Mouse (Mus musculus): ENCODE measurements around the gene Pcnx. TPM values are rescaled to one million over a fixed set of nuclear protein-coding genes. Genes with fewer than 3 reads are reported as not detected.
"Not testable (repeated sequence)": the region's sequence is repeated elsewhere in the genome, so short reads cannot be mapped to it uniquely, and the experiment has no call there.

Pcnx gene
- total RNA-seq, 4 experiments from 2014 or later = 97.3 to 114 (median 106) TPM

DNA sequence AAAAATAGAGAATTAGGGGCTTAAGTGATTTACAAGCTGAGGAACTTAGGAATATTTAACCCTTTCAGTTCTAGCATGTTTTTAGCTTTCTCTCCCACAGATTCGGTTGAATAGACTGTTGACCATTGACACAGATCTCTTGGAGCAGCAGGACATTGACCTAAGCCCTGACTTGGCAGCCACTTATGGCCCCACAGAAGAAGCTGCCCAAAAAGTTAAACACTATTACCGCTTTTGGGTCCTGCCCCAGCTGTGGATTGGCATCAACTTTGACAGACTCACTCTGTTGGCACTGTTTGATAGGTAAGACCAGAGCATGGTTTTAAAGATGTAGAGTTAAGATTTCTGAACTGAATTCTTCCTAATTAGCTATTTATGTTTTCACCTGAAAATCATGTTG, 90.2 kb downstream of the Pcnx start:
- DNase-seq (ENCODE audit: low spot score in 2 of 2) = no peak

DNA sequence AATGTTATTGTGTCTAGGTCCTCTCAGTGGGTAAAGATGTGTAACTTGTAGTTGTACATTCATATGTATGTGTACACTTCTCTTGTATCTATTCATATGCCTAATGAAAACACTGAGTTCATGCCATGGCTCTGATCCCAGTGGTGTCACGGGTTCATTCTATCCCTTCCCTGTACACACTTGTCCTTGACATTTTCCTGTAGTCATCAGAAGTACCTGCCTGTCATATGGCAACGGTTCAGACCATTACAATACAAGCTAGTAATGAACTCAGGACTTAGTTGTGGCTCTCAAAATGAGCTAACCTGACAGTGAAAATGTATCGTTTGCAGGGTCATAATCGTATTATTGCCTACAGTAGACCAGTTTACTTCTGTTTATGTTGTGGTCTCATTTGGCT, 98.5 kb downstream of the Pcnx start:
- no peak for DNase-seq (ENCODE audit: low spot score in 2 of 2)

DNA sequence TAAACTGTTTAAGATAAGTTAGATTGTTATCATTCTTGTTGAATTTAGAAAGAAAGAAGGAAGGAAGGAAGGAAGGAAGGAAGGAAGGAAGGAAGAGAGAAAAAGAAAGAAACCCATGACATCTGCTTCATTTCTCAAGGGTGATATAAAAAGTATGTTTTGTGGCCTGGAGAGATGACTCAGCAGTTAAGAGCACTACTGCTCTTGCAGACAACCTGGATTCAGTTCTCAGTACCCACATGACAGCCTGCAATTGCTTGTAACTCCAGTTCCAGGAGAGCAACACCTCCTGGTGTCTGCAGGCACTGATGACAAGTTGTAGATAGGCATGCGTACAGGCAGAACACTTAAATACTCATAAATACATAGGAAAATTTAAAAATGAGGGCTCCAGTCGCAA, 105.6 kb downstream of the Pcnx start:
- no peak for DNase-seq (ENCODE audit: low spot score in 2 of 2)

DNA sequence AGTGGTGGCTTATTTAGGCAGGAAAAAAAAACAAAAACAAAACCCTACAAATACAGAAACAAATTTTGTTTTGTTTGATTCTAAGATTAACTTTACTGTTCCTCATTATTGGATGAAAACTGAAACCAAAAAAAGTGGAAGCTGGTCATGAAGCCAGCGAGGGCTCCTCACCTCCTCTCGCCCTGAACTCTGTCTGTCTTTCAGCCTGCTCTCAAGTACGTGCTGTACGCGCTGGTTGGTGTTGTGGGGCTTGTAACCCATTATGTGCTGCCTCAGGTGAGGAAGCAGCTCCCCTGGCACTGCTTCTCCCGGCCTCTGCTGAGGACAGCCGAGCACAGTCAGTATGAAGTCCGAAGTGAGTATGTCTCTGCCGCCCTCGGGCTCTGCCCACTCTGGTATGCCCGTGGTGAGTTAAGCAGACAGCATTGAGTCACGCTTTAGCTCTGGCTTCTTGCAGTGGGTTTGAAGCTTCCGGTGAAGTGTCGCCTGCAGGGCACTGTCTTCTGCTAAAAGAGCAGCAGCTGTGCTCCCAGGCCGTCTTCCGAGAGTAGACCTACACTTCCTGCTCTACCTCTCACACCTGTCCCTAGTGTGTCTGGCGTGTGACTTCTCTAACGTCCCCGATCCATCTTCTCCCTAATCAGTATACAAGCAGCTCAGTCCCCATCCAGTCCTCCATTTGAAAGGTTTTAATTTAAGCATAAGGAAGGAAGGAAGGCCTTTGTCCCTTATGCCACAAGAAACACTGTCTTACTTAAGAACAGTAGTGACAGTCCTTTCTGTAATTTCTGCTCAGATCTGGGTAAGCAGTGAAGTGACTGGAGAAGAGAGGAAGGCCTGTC, 111.4 kb downstream of the Pcnx start:
- no peak for DNase-seq (ENCODE audit: low spot score in 2 of 2)

DNA sequence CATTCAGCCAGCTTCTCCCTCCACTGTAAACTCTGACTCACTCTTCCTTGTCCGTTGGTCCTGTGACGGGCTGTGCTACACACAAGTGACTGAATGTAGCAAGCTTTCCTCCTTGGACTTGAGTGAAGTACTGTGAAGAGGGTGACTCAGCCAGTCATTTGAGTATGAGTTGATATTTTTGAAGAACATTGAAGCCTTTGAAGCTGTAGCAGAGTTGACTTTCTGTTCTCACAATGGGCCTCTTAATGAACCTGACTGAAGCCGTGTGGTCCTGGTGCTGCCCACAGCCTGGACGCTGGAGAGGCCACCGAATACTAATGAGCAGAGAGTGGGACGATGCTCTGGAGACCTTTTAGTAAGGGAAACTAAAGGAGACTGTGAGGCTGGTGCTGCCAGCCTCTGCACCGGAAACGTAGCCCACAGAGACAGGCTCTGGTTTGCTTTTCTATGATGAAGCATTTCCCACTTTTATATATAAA, 112.1 kb downstream of the Pcnx start:
- DNase-seq (ENCODE audit: low spot score in 2 of 2) = no peak

DNA sequence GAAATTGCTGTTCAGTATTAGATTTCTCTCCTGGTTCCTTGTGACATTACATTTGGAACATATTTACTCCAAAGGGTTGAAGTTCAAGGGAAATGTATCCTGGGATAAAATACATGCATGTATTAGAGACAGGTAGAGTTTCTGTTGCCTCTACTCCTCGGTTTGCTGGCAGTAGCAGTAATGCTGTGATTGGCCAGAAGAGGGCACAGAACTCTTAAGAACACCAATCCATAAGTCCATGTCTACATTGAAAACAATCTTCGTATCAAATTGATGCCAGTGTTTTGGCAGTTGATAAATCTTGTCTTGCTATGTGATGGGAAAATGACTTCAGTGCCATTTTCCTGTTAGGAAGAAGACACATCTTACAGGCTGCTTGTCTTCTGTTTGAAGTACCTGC, 115.0 kb downstream of the Pcnx start:
- DNase-seq (ENCODE audit: low spot score in 2 of 2) = peak in 1 of 2 experiments; percentile 36

DNA sequence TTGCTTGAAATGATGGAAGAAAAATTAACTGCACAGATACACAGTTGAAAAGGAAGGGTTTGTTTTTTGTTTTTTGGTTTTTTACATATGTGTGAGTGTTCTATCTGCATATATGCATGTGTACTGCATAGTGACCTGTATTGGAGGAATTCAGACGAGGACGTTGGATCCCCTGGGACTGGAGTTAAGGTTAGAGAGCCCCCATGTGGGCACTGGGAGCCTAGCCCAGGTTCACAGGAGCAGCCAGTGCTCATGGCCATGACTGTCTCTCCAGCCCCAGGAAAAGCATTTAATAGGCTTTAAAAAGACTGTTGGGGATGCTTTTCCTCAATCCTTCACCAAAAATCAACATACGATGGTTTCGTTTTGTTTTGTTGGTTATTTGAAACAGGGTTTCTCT, 117.5 kb downstream of the Pcnx start:
- no peak for DNase-seq (ENCODE audit: low spot score in 2 of 2)

DNA sequence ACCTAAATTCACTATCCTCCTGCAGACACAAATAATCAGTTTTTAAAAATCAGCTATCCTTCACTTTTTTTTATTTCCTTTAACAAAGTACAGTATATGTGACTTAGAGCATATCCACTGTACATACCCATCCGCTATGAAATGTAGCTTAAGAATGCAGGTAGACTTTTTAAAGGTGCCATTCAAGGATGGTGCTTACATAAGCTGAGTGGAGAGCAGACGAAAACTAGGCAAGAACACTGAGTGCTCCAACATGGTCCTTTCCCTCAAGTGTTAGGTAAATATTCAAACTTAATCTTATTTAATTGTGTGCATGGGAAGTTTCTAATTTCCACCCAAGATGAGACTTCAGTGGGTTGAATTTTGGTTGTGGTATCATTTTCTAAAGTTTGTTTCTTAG, 119.5 kb downstream of the Pcnx start:
- DNase-seq (ENCODE audit: low spot score in 2 of 2) = no peak

DNA sequence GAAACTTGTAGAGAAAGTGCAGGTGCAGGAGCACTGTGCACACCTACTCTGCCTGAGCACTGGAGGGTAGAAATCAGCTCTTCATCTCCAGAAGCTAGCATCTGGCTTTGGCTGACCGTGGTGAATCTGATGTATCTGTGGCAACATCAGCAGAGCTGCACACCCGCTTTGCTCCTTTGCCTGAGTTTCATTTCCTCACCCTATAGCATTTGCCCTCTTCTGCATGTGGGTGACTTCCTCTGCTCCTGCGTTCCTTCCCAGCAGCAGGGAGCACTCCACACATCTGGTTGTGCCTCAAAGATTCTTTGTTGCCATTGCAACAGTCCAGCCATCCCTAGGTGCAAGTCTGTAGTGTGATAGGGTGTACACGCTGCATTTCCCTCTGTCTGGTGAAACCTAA, 132.3 kb downstream of the Pcnx start:
- no peak for DNase-seq (ENCODE audit: low spot score in 2 of 2)

DNA sequence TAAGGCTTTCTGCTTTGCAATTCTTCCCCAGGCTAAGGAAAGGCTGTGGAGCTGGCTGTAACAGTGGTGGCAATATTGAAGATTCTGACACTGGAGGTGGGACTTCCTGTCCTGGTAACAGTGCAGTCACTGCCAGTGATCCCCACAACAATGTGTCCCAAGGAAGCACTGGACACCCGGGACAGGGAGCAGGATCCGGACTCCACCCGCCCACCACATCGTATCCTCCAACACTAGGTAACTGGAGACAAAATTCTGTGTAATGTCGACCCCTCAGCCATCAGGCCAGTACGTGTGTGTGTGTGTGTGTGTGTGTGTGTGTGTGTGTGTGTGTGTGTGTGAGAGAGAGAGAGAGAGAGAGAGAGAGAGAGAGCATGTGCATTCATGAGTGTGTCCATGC, 133.2 kb downstream of the Pcnx start:
- DNase-seq (ENCODE audit: low spot score in 2 of 2) = no peak

DNA sequence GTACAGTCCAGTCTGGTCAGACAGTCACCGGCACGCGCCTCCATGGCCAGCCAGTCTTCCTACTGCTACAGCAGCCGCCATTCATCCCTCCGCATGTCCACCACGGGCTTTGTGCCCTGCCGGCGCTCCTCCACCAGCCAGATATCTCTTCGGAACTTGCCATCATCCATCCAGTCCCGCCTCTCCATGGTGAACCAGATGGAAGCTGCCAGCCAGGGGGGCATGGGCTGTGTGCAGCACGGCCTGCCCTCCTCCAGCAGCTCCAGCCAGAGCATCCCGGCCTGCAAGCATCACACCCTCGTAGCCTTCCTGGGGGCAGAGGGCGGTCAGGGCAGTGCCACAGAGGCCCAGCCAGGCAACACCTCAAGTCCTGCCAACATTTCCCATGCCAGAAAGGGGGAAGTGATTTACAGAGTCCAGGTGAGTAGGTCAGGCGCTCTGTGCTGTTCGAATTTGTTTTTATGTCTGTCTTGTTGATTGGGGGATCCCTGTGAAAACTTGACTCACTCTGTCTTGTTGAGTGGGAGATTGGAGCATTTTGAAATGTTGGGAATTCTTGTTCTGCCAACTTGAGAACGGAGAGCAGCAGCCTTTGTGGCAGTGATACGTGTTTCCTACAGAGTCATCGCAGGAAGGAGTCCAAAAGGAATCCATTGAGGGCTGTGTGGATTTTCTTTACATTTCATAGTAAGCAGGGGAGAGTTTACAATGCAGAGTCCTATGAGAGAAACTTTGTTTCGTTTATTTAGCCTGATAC, 135.3 kb downstream of the Pcnx start:
- DNase-seq (ENCODE audit: low spot score in 2 of 2) = no peak

DNA sequence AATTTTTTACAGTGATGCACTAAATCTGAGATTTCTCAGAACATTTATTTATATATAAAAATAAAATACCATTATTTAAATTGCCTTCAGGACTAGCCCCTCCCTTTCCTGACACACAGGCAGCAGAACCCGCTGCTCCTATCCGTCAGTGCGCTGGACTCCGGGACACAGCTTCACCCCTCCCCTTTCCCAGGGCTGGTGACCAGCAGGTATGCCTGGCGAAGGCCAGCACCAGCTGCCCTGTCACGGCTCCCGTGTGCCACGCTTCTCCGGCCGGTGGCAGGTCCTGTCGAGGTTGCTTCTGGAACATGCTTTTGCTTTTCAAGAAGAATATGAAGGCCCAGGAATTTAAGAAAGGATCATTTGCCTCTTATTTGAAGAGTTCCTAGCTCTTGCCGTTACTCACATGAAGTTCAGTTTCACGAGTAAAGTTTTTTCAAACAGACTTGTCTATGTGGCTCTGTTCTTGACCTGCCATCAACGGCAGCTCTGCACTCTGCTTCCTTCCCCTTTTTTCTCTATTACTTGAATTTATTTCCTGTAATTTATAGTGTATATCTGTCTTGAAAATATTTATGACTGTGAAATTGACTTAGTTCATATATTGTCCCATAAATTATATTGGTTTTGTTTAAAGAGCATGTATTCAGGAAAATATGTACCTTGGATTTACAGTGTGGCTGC, 137.0 kb downstream of the Pcnx start:
- no peak for DNase-seq (ENCODE audit: low spot score in 2 of 2)

DNA sequence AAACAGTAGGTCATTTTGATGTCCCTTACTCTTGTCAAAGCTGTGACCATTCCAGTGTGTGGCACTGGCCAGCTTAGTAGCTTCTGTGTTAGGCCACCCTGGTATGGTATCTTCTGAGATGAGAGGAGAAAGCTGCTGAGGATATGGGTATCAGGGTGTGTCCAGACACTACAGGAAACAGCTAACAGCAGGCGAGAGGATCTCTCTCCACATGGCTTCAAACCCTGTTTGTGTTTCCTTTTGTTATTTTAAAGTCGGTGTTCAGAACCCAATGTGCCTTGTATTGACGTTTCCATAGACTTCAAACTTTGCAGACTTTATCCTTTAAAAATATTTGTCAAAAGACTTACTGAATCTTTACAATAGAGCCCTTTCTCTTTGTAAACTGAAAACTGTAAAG, 137.7 kb downstream of the Pcnx start:
- no peak for DNase-seq (ENCODE audit: low spot score in 2 of 2)

DNA sequence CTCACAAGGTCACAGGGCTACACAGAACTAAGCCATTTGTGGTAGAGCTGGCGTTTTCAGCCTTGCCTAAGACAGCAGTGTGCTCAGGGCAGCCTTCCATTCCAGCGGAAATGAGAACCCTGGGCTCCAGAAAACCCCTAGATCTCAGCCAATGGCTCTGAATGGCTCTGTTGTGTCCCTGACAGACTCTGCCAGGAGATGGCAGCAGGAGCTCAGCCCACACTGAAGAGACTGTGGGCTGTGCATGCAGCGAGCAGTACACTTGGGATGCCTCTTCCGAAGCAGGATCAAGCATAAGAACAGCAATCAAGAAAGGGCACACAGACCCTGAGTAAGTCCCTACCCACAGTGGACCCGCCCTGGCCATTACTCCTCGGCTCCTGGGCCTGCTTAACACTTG, 142.9 kb downstream of the Pcnx start:
- DNase-seq (ENCODE audit: low spot score in 2 of 2) = not testable (repeated sequence)

DNA sequence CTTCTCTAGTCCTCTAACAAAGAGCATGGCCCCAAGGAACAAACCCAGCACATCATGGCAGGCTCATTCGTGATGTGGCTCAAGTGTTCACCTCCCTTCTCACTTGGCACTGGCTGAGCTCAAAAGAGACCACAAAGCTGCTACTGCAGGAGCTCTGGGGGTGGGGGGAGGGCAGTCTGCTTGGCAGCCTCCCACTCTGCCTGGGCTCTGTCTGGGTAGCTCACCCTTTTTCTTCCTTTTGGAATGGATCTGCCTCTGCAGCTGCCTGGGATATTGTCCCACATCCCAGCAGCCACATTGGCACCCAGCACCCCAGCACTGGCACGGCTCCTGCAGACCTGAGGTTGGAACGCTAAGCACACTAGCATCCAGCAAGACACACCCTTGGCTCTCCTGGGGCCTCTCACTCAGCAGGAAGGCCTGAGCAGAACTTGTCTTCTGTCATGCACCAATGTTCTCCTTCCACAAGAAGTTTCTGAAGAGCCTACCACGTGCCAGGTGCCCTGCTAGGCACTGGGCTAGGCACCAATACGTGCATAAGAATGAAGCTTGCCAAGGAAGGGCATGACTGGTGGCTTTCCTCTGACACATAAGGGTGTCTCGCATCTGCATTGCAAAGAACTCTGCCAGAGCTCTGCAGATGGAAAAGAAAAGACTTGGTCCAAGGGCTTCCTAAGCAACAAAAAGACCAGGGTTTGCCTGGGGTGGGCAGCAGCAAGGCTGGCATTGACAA, 166.2 kb downstream of the Pcnx start:
- not testable (repeated sequence) for DNase-seq (ENCODE audit: low spot score in 2 of 2)

DNA sequence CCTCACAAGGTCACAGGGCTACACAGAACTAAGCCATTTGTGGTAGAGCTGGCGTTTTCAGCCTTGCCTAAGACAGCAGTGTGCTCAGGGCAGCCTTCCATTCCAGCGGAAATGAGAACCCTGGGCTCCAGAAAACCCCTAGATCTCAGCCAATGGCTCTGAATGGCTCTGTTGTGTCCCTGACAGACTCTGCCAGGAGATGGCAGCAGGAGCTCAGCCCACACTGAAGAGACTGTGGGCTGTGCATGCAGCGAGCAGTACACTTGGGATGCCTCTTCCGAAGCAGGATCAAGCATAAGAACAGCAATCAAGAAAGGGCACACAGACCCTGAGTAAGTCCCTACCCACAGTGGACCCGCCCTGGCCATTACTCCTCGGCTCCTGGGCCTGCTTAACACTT, 173.7 kb downstream of the Pcnx start:
- DNase-seq (ENCODE audit: low spot score in 2 of 2) = not testable (repeated sequence)

DNA sequence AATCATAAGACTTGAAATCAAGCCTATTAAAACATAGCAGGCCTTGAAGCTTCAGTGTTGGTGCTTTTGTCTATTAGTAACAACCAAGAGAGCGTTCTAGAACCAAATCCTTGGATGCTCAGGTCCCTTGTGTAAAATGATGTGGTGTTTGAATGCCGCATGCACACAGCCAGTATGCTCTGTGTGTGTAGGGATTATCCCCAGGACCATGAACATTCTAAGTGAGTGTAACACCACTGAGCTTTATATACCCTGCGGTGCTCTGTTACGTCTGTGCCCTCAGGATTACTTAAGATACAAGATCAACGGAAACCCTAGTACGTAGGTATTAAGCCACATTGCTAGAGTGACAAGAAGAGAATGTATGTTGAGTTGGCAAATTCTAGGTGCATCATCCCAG, 174.2 kb downstream of the Pcnx start:
- DNase-seq (ENCODE audit: low spot score in 2 of 2) = not testable (repeated sequence)

DNA sequence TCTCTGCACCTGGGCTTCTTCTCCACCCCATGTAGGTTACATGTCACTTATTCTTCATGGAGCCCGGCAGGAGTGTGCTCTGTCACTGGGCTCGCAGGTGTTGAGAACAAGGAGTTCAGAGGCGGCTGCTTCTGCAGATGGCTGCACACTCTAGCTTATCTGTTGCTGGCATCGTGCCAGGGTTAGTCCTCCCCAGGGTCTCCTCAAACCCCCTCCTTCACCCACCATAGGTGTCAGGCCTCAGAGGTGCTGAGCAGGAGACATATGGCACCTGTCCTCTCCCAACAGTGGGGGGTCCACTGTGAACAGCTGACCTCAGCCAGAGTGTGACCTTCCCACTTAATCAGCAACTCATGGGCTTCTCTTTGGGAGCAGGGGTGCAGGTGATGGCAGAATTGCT, 184.3 kb downstream of the Pcnx start:
- DNase-seq (ENCODE audit: low spot score in 2 of 2) = not testable (repeated sequence)
